Mouse (Mus musculus): ENCODE results near the gene Rara. TPM values are rescaled to one million over a fixed set of nuclear protein-coding genes. Genes with fewer than 3 reads are reported as not detected.
"Not testable (repeated sequence)": the region's sequence is repeated elsewhere in the genome, so short reads cannot be mapped to it uniquely, and the experiment has no call there.

Rara gene
- polyA plus RNA-seq, 1 experiment from 2014 or later = 22.4 TPM

DNA sequence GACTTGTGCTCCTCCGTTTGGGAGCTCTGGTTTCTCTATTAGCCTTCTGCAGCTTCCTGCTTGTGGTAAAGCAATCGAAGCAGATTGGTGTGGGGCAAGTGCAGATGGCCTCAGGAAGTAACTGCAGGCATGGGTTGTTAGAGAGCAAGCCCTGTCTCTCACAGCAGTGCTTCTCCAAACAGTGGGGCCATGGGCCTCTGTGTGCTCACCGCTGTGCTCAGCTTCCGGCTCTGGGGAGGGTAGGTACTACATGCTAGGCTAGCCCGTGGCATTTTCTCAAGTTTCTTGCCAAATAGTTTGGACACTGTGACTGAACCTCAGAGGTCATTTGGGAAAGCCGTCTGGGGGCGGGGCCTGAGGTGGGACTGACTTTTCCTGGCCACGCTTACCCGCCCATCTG lies 9.4 kb upstream of the Rara start:
- Histone ChIP-seq H3K9ac (ENCODE audit: low read depth, low read length) (no peak overlapping the region), H3K4me1 (replicated peaks; ENCODE audit: control insufficient read depth, insufficient read depth, low read length) (no peaks in the 10 kb centered on the region), H3K9me3 (ENCODE audit: control insufficient read depth) (no peaks in the 10 kb centered on the region), H3K4me2 (replicated peaks; ENCODE audit: low read depth) (peak overlapping the region; percentile 25), H3K27me3 (replicated peaks; ENCODE audit: control insufficient read depth, insufficient read depth, low read length) (no peaks in the 10 kb centered on the region), H3K27ac (ENCODE audit: low read depth, low read length) (peak overlapping the region; percentile 23; the same call in 1 of the 2 replicates), H3K4me3 (ENCODE audit: low read depth, low read length) (no peak overlapping the region), H3K36me3 (ENCODE audit: control insufficient read depth, insufficient read depth) (peaks cover 12% of the 10 kb centered on the region; the same call in 1 of the 2 replicates)
- WGBS = 51% methylated on average over 9 of the region's 9 CpGs
- no peak for TF ChIP-seq CTCF (IDR thresholded peaks at IDR 0.05; ENCODE audit: low read depth)
- ATAC-seq = peak; percentile 31; the same call in 1 of the 2 replicates

DNA sequence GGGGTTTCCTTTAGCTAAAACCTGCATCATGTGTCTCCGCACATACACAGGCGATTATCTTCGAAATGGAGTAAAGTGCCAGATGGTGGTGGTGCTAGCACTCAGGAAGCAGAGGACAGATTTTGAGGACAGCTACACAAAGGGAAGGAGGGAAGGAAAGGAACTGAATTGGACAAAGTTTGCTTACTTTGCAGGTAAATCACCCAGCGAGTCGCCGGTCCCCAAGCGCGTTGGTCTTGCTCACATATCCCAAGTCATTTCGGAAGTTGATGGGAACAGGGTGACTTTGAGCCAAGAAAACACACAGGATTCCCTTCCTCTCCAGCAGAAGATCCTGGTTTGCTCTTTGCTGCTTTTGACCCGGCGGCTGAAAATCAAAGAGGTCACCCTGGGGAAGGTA lies 8.6 kb upstream of the Rara start:
- TF ChIP-seq CTCF (IDR thresholded peaks at IDR 0.05; ENCODE audit: low read depth) = no peak
- H3K9ac ChIP-seq (ENCODE audit: low read depth, low read length) = no peak overlapping the region
- H3K27ac ChIP-seq (ENCODE audit: low read depth, low read length) = no peak overlapping the region
- WGBS = 93% methylated on average over 11 of the region's 11 CpGs
- no peaks in the 10 kb centered on the region for H3K4me1 ChIP-seq (replicated peaks; ENCODE audit: control insufficient read depth, insufficient read depth, low read length)
- peaks cover 12% of the 10 kb centered on the region; the same call in 1 of the 2 replicates for H3K36me3 ChIP-seq (ENCODE audit: control insufficient read depth, insufficient read depth)
- no peaks in the 10 kb centered on the region for H3K9me3 ChIP-seq (ENCODE audit: control insufficient read depth)
- H3K4me2 ChIP-seq (replicated peaks; ENCODE audit: low read depth) = no peak overlapping the region
- no peak overlapping the region for H3K4me3 ChIP-seq (ENCODE audit: low read depth, low read length)
- H3K27me3 ChIP-seq (replicated peaks; ENCODE audit: control insufficient read depth, insufficient read depth, low read length) = no peaks in the 10 kb centered on the region
- ATAC-seq = no peak

DNA sequence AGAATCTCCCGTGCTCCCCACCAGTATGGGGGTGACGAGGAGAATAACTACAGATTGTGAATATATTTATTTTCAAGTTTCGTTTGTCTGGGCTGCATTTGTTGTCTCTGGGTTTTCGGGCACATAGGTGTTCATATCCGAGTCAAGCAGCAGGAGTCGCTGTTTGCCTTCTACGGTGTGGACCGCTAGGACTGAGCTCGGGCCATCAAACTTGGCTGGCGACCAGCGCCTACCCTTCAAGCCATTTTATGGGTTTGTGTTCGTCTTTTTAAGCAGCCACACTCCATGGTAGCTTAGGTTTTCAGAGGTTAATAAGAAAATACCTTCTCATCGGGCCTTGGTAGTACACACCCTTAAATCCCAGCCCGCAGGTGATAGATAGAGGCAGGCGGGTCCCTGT lies 5.8 kb upstream of the Rara start:
- not testable (repeated sequence) for H3K36me3 ChIP-seq (ENCODE audit: control insufficient read depth, insufficient read depth); H3K9ac ChIP-seq (ENCODE audit: low read depth, low read length); H3K27me3 ChIP-seq (replicated peaks; ENCODE audit: control insufficient read depth, insufficient read depth, low read length); H3K9me3 ChIP-seq (ENCODE audit: control insufficient read depth); H3K4me3 ChIP-seq (ENCODE audit: low read depth, low read length); ATAC-seq; H3K27ac ChIP-seq (ENCODE audit: low read depth, low read length)
- 45% methylated on average over 15 of the region's 15 CpGs for WGBS
- TF ChIP-seq CTCF (IDR thresholded peaks at IDR 0.05; ENCODE audit: low read depth) = peak; percentile 78
- Histone ChIP-seq H3K4me2 (replicated peaks; ENCODE audit: low read depth) (peak overlapping the region; percentile 6; the same call in 1 of the 2 replicates), H3K4me1 (replicated peaks; ENCODE audit: control insufficient read depth, insufficient read depth, low read length) (peaks cover 11% of the 10 kb centered on the region)

DNA sequence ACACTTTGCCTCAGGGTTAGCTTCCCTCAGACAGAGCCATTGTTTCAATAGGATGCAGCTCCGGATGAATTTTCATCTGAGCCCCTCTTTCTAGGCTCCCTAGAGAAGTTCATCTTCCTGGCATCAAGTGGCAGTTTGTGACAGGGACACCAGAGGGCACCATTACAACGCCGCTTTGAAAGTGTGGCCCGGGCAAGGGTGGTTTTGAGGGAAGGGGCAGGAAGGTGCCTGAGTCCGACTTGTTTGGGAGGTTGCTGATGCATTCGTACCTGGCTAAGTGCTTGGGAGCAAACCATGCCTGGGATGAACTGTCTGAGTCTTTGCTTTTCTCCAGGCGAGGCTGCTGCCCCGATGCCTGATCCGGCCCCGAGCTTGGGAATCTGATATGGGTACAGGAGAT lies 5.3 kb upstream of the Rara start:
- not testable (repeated sequence) for H3K4me3 ChIP-seq (ENCODE audit: low read depth, low read length); ATAC-seq; H3K9me3 ChIP-seq (ENCODE audit: control insufficient read depth); H3K9ac ChIP-seq (ENCODE audit: low read depth, low read length); H3K27ac ChIP-seq (ENCODE audit: low read depth, low read length); H3K36me3 ChIP-seq (ENCODE audit: control insufficient read depth, insufficient read depth); H3K27me3 ChIP-seq (replicated peaks; ENCODE audit: control insufficient read depth, insufficient read depth, low read length)
- H3K4me2 ChIP-seq (replicated peaks; ENCODE audit: low read depth) = peak overlapping the region; percentile 6; the same call in 1 of the 2 replicates
- WGBS = 45% methylated on average over 10 of the region's 10 CpGs
- H3K4me1 ChIP-seq (replicated peaks; ENCODE audit: control insufficient read depth, insufficient read depth, low read length) = peaks cover 11% of the 10 kb centered on the region
- peak; percentile 92 for TF ChIP-seq CTCF (IDR thresholded peaks at IDR 0.05; ENCODE audit: low read depth)

DNA sequence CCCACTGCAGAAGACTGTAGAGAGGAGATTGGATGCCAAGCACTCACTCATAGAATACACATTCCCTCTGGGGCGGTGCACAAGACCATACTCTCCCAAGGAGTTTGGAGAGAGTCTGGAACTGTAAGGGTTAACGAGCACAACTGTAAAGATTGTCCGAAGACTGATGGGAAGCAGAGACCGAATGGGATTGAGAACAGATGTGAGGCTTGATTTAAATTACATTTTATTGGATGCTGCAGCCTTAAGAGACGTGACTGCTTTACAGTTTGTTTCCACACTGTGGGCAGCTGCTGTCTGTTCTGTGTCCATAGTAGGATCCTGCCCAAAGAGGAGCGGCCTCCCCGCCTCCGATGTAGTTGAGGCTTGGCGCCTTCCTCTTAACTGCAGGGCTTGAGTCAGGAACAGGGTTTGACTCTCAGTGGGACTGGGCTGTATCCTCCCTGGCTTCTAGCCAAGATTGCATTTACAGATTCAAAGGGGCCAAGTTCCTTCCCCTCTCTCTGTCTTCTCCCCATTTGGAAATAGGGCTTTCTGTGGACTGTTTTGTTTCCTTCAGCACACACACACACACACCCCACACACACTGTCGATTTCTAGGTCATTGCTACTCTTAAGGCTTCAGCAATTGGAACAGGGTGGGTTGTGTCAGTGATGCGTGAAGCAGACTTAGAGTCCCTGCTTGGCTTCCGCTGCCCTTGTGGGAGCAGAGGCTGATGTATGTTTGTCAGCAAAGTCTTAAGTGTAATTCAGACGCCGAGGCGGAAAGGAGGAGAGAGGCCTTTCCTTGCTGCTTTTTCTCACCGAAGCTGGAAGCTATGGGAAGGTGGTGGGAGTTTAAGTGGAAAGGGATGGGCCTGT lies 4.5 kb upstream of the Rara start:
- H3K36me3 ChIP-seq (ENCODE audit: control insufficient read depth, insufficient read depth); ATAC-seq; H3K9ac ChIP-seq (ENCODE audit: low read depth, low read length); H3K27me3 ChIP-seq (replicated peaks; ENCODE audit: control insufficient read depth, insufficient read depth, low read length); H3K9me3 ChIP-seq (ENCODE audit: control insufficient read depth); H3K27ac ChIP-seq (ENCODE audit: low read depth, low read length); H3K4me3 ChIP-seq (ENCODE audit: low read depth, low read length): not testable (repeated sequence)
- 50% methylated on average over 16 of the region's 16 CpGs for WGBS
- Histone ChIP-seq H3K4me2 (replicated peaks; ENCODE audit: low read depth) (0 out of 2 replicates have a peak overlapping the region, but pooled peaks have one; percentile 6), H3K4me1 (replicated peaks; ENCODE audit: control insufficient read depth, insufficient read depth, low read length) (peaks cover 16% of the 10 kb centered on the region)

DNA sequence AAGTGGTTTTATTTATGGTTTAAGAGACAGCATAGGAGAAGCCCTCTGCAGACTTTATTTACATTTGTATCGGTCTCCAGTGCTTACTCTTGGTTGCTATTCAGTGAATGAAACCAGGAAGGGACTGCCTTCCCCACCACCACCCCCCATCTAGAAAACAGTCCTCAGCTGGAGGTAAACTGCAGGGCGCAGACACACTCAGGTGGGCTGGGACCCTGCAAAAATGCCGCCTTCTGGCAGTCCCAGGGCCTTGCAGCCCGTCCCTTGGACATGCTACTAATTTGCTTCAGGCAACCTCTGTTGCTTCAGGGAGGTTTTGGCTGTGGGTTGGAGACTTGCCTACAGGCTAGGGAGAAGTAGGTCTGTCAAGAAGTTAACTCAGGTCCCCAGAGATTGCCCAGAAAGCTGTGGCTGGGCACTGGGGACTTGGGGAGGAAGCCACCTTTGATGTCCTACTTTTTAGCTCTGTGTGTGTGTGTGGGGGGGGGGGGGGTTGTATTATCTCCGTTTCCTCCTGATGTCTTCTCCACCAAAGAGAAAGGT lies 2.9 kb upstream of the Rara start:
- 53% methylated on average over 5 of the region's 5 CpGs for WGBS
- Histone ChIP-seq H3K9me3 (ENCODE audit: control insufficient read depth) (no peaks in the 10 kb centered on the region), H3K36me3 (ENCODE audit: control insufficient read depth, insufficient read depth) (no peaks in the 10 kb centered on the region), H3K4me1 (replicated peaks; ENCODE audit: control insufficient read depth, insufficient read depth, low read length) (peaks cover 24% of the 10 kb centered on the region), H3K4me3 (ENCODE audit: low read depth, low read length) (no peak overlapping the region), H3K27me3 (replicated peaks; ENCODE audit: control insufficient read depth, insufficient read depth, low read length) (no peaks in the 10 kb centered on the region), H3K9ac (ENCODE audit: low read depth, low read length) (no peak overlapping the region), H3K4me2 (replicated peaks; ENCODE audit: low read depth) (peak overlapping the region; percentile 37; the same call in 1 of the 2 replicates), H3K27ac (ENCODE audit: low read depth, low read length) (0 out of 2 replicates have a peak overlapping the region, but pooled peaks have one; percentile 11)
- TF ChIP-seq CTCF (IDR thresholded peaks at IDR 0.05; ENCODE audit: low read depth) = peak; percentile 6; the same call in 1 of the 2 replicates
- no peak for ATAC-seq
